Mouse (Mus musculus) cerebellum, adult 8-10 months (tissue): ENCODE results near the gene Phyhd1.

Experiments used
- DNase-seq: peaks from one replicate; pipeline ENCODE4 v3.0.0; 2022

The Phyhd1 gene

DNA sequence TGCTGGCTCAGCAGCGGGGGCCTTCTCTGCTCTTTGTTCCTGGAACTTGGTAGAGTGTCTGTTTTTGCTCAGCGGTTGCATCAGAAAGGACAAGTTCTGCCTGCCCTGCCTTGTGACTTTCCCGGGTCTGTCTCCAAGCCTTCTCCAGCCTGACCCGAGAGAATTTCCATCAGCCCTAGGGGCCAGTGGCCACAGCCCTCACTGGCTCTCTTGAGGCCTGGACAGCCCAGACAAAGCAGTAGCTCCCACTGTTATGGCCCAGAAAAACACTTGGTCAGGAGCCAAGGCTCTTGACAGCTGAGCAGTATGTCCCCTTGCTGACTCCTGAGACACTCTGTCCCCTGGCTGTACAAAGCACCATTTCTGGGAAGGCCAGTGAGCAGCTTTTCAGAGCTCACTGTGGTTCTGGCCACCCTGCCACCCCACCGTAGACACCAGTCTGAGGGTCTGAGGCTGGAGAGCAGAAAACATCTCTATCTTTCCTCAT is at the start of gene Phyhd1:
Gene Phyhd1, plus strand, starts transcription at position 437 of the 487 bp plus-strand sequence.
- peak; percentile 63 for DNase-seq

DNA sequence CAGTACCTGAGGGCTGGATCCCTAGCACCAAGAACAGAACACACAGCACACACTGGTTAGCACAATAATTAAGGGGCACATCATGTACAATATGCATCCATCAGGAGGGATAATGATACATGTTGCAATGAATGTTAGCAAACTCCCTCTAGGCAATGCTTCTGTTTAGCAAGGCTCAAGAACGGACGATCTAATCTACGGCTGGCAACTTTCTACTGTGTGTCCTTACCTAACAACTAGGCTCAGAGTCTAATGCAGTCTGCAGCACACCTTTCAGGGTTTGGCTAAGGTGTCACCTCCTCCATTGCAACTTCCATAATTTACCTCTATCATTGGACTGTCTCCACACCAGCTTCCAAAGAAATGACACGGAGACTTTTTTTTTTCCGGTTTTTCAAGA is 49.7 kb upstream of the Phyhd1 start:
- DNase-seq, result no peak

DNA sequence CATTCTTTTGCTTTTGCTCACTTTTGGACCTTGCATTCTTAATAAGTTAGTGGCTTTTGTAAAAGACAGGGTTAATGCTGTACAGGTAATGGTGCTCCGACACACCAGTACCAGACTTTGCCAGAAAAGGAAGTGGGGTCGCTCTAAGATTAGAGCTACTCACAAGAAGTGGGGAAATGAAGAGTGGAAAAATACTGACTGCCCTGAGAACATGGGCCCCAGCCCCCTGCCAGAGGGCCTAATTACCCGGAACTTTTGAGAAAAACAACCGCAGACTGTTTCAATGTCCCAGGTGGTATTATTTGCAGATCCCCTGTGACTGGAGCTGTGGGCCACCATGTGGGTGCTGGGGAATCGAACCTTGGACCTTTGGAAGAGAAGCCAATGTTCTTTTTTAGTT is 30.4 kb upstream of the Phyhd1 start:
- DNase-seq, result no peak

DNA sequence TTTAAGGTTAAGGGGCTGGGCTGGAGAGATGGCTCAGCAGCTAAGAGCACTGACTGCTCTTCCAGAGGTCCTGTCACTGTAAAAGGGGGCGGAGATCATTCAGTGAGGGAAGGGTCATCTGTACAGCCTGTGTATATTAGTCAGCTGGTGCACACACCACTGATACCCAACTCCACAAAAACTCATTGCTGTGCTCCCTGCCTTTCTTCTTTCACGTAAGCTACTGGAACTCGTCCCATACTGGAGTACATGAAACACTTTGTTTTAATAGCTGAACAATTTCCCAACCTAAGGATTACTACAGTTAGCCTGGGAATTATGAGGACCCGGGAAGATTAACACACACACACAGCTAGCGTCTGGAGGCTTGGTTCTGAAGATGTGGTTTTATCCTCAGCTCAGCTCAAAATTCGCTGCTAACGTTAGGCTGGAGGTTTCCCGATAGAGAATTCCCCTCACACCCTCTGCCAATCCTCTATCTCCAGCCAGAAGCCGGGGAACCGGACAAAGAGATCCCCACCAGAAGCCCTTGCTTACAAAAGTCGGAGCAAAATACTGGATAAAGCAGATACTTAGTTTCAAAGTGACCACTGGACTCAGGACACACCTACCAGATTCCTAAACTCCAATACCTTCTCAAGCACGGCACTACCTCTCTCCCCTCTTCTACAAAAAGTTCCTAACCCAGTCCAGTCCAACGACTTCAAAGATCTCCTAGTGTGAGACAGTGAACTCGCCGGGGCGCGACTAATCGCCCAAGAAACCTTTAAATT is 29.4 kb upstream of the Phyhd1 start:
- no peak for DNase-seq

DNA sequence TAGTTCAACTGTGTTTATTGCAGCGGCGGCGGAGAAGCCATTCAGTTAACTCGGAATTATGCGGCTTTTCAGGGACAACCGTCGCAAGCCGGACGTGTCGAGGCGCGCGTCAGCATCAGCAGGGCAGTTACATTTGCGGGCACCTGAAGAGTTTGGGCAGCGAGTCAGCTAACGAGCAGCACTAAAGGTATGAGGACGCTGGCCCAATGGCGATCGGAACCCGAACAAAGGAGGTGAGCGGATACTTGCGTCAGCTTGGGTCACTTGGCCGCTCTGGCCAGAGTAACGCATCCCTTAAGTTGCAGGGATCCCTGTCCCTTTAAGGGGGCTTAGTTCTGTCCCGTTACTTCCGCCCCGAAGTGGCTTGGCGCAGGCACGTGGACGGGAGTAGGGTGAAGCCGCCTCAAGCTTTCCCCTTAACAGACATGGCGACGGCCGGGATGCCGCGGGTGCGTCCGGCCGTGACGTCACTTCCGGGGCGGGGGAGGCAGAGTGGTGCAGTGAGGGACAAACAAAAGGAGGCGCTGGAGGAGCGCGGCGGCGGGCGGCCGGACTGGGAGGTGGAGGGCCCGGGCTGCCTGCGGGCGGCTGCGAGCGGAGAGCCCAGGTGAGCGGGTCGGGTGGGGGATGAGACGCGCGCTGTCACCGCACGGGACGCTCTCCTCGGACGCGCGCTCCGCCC is 28.7 kb upstream of the Phyhd1 start, which contains the start of gene Lrrc8a:
Gene Lrrc8a, plus strand, starts transcription at position 517 of the 682 bp plus-strand sequence.
- peak; percentile 99 for DNase-seq

DNA sequence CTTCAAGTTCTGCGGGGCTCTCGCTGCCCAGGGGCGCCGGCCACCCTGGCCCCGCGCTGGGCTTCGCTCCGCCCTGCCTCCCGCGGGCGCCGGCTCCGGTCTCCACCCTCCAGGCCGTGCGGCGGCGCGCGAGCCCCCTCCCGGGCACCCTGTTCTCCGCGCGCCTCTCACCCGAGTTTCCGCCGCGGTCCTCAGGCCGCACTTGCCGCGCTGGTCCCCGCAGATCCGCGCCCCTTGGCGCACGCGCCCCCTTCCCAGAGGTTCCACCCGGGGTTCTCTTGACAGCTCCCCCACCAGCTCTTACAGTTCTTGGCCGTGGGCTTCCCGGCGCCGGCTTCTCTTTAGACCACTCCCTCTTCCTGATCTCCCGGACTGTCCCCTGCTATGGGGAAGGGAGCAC is 28.1 kb upstream of the Phyhd1 start:
- no peak for DNase-seq

DNA sequence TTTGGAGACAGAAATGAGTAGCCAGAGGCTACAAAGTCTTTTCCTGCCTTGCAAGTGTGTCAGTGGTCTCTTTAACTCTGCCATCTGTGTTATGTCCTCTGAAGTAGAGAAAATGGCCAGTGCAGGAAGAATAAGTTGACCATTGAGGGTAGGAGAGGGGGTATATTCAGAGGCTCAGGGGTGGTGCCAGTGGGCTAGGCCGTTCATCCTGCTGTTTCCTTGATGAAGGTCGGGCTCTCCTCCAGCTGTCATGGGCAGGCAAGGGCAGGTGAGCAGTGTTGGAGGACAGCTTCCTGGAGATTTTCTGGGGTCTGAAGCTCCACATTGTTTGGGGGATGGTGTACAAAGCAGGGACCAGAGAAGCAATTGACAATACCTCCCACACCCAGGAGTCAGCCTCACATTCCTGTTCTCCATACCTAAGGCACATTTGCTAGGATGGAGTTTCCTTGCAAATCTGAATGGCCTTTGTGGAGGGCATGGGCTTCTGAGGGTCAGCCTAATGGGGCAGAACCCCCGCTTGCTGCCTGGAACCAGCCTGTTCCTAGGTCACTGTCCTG is 27.0 kb upstream of the Phyhd1 start:
- no peak for DNase-seq

DNA sequence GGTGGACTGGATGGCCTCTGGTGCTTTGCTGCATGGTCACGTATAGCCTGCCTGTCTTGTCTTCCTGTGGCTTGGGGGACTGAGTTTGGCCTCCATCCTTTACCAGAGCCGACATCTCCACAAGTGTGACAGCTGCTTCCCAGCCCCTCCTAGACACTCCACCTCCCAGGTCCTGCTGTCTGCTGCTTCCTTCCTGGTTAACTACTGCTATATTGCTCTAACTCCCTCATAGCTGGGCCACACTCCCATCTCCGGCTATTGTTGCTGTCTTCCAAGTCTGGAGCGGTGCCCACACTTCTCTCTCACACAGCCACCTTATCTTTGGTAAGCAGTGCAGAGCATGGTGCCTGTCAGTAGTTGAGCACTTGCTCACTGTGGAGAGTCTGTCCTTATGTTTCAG is 26.2 kb upstream of the Phyhd1 start:
- peak; percentile 20 for DNase-seq

DNA sequence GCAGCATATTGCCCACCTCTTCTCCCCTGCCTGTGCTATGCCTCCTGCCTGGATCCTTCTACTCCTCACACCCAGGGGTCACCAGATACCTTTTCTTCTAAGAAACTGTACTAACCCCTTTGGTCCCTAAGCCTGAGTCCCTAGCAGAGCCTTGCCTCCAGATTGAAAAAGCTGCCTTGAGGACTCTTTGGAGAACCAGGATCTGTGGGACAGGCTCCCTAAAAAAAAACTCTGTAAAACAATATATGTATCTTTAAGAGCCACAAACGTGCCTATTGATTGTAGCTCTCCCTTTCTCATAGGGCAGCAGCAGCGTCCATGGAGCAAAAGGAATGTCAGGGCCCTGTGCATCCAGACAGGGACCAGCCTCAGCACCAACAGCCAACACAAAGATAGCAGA is 25.7 kb upstream of the Phyhd1 start, which contains the start of gene Gm28035:
Gene Gm28035, plus strand, starts transcription at position 301 of the 400 bp plus-strand sequence.
- no peak for DNase-seq

DNA sequence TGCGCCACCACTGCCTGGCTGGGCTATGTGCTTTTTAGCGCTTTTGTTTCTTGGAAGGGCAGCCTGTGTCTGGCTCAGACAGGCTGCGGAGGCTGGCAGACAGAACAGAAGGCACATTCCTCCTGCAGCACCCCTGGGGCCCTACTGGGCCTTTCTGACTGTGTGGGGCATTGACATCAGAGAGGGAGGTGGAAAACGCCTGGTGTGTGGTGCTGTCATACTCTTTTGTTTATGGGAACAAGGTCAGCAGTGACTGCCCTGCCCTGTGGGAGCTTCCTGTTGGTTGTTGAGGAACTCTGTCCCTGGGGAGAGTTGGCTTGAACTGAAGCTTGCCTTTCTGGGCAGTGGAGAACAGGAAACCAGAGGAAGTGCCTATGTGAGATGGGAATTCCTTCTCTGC is 23.5 kb upstream of the Phyhd1 start:
- DNase-seq, result peak; percentile 64

DNA sequence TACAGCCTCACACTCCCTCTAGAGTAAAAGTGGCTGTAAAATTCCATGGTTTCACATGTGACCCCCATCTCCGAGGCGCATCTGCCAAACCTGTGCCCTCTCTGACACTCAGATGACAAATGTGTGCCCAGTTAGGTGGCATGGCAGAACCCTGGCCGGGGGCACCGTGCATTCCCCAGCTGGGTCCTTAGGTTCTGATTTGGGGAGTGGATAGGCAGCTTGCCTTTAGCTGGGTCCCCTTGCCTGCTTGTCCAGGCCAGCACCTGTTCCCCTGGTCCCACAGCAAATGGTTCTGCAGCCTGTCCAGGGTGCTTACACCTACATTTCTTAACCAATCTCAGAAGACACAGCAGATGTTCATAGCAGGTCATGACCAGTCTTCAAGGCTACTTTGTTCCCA is 22.6 kb upstream of the Phyhd1 start:
- DNase-seq, result no peak

DNA sequence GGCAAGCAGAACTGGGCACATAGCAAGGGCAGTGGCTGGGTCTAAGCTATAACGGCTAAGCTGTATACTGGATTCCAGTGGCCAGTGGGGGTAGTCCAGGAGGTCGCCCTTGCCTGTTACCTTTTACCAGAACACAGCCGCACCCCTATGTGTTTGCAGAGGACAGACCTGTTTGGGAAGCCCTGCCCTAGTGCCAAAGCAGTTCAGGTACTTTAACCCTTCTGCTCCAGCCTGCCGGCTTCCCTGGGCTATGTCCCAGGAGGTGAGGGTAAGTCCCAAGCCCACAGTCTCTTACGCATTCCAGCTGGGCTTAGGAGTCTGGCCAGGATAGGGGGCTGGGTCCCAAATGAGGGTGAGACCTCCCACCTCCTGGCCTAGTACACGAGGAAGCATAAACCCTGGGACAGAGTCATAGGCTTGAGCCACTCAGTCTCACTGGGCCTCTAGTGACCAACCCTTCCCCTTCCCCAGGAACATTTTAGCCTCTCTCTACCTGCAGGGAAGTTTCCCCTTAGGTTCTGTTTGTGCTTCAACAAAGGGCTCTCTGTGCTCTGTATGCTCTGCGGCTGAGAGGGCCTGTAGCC is 21.3 kb upstream of the Phyhd1 start:
- DNase-seq, result no peak

DNA sequence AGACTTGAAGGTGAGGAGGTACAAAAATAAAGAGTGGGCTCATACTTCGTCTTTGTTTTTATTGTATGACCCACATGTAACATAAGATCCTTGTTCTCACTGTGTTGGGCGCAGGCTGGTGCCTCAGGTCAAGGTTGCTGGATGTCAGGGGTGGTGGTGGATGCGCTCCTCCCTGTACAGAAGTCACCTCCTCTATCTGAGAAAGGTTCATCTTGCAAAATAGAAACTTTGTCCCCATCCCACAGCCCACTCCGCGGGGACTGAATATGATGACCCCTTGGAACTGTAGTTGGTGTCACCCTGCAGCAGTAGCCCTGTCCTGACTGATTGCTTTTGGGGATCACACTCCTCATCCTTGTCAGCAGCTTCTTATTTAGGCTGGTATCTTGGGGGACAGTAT is 19.0 kb upstream of the Phyhd1 start:
- no peak for DNase-seq

DNA sequence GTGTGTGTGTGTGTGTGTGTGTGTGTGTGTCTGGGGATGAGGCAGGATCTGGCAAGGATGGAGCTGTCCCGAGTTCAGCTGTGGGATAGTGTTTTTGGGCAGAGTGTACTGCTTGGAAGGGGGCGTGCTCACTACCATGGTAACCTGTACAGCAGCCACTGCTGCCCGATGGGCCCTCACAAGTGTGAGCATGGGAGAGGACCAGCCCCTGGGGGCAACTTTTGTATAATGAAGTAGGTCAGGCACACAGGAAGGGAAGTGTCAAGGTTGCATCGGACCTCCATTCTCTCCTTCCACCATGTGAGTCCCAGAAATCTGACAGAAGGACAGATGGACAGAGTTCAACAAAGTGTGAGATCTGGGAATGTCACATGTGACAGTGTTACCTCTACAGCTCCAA is 18.3 kb upstream of the Phyhd1 start:
- DNase-seq, result no peak

DNA sequence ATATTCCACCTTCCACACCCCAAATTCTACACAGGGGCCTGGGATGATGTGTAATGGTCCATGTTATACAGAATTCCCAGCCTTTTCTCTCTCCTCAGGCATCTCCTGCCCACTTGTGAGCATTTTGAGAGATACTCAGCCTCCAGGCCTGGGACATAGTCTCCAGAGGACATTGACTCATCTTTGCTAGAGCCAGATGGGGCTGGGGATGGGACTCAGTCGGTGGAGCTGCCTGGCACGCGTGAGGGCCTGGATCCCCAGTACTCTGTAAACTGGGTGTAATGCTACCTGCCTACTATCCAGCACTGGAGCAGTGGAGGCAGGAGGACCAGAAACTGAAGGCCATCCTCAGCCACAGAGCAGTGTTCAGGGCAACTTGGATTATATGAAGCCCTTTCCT is 16.8 kb upstream of the Phyhd1 start:
- no peak for DNase-seq

DNA sequence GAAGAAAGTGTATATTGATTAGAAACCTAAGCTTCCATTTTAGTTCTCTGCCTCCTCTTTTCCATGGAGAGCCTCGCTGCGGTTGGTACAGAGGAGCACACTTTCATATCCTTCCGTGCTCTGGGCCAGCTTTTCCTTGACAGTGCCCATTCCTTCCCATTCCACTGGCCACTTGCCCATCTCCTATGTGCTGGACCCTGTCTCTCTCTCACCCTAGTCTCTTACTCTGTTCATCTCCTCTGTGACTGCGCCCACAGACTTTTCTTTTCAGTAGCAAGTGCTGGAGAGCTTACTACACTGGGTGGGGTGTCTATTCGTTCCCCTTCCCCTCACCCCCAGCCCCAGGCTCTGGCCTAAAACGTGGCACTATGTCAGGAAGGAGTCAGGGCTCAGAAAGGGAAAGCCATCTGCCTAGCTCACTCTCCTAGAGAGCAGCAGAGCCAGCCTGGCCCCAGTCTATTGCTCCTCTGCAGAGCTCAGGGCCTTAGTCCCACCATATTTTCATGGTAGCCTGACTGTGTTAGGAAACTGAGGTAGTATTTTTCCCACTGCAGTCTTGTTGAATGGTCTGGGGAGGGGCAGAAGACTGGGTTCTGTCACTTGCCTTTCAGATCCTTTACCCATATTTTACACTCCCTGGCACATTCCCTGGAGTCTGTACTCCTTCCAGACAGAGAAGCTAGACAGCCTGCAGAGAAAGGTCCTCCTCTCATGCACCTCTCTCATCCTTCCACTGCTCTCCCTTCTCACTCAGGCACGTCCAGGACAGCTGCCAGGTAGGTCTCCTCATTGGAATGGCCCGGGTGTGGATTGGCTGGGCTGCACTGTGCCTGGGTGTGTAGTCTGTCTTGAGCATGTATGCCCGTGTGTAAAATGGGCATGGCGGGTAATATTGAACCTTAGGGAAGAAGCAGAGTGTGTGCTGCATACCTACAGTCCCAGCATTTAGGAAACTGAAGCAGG is 15.6 kb upstream of the Phyhd1 start:
- DNase-seq, result no peak

DNA sequence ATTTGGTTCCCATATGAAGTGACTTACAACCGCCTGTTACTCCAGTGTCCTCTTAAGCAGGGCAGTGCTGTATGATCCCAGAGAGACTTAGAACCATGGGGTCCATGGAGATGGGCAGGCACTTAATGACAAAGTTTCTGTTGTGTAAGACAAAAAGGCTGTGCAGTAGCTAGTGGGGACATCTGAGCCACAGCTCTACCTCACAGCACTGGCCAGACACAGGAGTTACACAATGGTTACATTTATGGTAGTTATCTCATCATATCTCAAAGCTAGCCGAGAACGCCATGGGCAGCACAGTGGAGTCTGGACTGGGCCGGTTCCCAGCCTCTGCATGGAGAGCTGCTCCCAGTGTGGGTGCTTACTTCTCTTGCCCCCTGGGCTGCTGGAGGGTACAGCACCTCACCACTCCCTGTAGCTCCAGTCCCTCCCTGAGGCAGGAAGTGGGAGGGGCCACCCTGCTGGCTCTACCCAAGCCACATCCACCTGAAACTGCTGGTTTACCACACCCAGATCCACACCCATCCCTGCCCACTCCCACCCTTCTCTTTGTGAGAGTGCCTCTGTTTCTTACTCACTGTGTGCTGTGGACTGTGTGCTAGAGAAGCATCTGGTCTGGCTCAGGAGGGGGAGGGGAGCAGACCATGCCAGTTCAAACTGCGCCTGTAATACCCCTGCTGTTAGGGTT is 14.4 kb upstream of the Phyhd1 start:
- DNase-seq, result no peak

DNA sequence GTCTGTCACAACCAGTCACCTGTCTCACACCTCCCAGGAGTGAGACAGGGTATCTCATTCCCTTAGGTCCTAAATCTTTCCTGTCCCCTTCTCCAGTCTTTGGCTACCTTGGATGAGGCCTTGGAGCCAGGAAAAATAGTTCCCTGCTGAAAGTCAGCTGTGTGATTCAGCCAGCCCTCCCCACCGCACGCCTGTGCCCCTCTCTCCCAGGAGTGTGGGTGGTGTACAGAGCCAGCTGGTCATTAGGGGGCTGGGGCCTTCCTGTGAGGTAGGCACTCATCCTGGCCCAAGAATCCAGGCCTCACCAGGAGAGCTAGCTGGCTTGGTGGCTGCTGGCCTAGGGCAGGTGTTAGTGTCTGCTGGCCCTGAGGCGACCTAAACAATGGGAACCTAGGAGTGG is 13.5 kb upstream of the Phyhd1 start:
- DNase-seq, result no peak

DNA sequence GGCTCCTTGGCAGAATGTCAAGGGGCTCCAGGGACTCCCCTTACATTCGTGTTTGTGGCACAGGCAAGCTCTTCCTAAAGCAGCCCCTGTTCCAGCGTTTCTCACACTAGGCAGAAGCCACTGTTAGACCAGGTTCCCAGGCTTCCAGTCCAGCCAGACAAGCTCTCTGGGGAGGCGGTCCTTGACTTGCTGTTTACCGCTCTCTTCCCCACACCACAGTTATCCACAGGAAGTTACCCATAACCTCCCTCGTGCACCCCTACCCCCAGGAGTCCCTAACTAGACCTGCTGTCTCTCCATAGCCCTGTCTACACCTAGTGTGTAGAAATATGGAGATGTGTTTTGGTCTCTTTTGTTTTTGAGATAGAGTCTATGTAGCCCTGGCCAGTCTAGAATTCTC is 12.2 kb upstream of the Phyhd1 start:
- DNase-seq, result no peak

DNA sequence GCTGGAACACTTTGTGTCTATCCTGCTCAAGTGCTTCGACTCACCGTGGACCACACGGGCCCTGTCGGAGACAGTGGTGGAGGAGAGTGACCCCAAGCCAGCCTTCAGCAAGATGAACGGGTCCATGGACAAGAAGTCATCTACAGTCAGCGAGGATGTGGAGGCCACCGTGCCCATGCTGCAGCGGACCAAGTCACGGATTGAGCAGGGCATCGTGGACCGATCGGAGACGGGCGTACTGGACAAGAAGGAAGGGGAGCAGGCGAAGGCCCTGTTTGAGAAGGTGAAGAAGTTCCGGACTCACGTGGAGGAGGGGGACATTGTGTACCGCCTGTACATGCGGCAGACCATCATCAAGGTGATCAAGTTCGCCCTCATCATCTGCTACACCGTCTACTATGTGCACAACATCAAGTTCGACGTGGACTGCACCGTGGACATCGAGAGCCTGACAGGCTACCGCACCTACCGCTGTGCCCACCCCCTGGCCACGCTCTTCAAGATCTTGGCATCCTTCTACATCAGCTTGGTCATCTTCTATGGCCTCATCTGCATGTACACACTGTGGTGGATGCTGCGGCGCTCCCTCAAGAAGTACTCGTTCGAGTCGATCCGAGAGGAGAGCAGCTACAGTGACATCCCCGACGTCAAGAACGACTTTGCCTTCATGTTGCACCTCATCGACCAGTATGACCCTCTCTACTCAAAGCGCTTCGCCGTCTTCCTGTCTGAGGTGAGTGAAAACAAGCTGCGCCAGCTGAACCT is 10.2 kb upstream of the Phyhd1 start:
- no peak for DNase-seq
